Mouse (Mus musculus) stomach, embryonic 16.5 days (tissue): ENCODE data around the gene Wnt7b. TPM values are rescaled to one million over a fixed set of nuclear protein-coding genes. Genes with fewer than 3 reads are reported as not detected.

ENCODE experiments used
- ATAC-seq: fragments of 200-750 bp; cut with Nextera tagmentation; 2 replicates; pipeline ENCODE4 v1.8.0; 2017; ENCODE audit warnings: moderate number of reproducible peaks, moderate TSS enrichment; ENCODE audit not compliant: insufficient read depth, low FRiP score
- H3K27ac ChIP-seq: fragments of 300-500 bp; sonication (generic); 2 replicates; pipeline ENCODE4 v1.5.1; 2014; ENCODE audit warnings: low read length
- H3K27me3 ChIP-seq: fragments of 300-500 bp; sonication (generic); 2 replicates; pipeline ENCODE4 v1.6.1; 2014; ENCODE audit warnings: low read length, control low read depth, mixed read lengths; ENCODE audit not compliant: control insufficient read depth, insufficient read depth
- H3K36me3 ChIP-seq: fragments of 300-500 bp; sonication (generic); 2 replicates; pipeline ENCODE4 v1.6.1; 2014; ENCODE audit warnings: low read length; ENCODE audit not compliant: control insufficient read depth, insufficient read depth
- H3K4me1 ChIP-seq: fragments of 300-500 bp; sonication (generic); 2 replicates; pipeline ENCODE4 v1.6.1; 2014; ENCODE audit warnings: low read length, control low read depth, mixed read lengths; ENCODE audit not compliant: control insufficient read depth, insufficient read depth
- H3K4me2 ChIP-seq: fragments of 300-500 bp; sonication (generic); 2 replicates; pipeline ENCODE4 v1.6.1; 2014; ENCODE audit warnings: low read depth, low read length, mixed read lengths
- H3K4me3 ChIP-seq: fragments of 300-500 bp; sonication (generic); replicated peaks from 2 replicates; pipeline ENCODE4 v1.5.1; 2014; ENCODE audit warnings: mild to moderate bottlenecking, low read length
- H3K9ac ChIP-seq: fragments of 300-500 bp; sonication (generic); 2 replicates; pipeline ENCODE4 v1.6.1; 2014; ENCODE audit warnings: low read length
- H3K9me3 ChIP-seq: fragments of 300-500 bp; sonication (generic); replicated peaks from 2 replicates; pipeline ENCODE4 v1.6.1; 2016; ENCODE audit warnings: low read length, control low read depth; ENCODE audit not compliant: control insufficient read depth
- WGBS: fragments of 180-500 bp; shearing (Covaris S2); extraction: QIAGEN DNeasy Blood & Tissue Kit; methylation state at CpG from one replicate; pipeline ENCODE4 v1.1.7; 2014; 5-methylcytosine and 5-hydroxymethylcytosine counted together
- polyA plus RNA-seq: library from polyadenylated mRNA; unstranded; fragments of >200 nt; fragmentation: Nextera tagmentation; extraction: Ambion mirVana; gene quantifications from 2 replicates; pipeline ENCODE4 v1.2.1, GENCODE M21; 2015

The Wnt7b gene
- polyA plus RNA-seq, 1 experiment from 2014 or later: 3.4 TPM

GRCm38 (mm10) chr15:85576511-85577440 is 5.5 kb downstream of the Wnt7b start:
- Histone ChIP-seq H3K36me3 (no peaks in the 10 kb centered on the region), H3K9ac (no peak overlapping the region), H3K27ac (no peak overlapping the region), H3K4me3 (peak overlapping the region; percentile 20), H3K9me3 (no peaks in the 10 kb centered on the region), H3K4me2 (peak overlapping the region; percentile 30; the same call in 1 of the 2 replicates), H3K27me3 (peaks cover 85% of the 10 kb centered on the region), H3K4me1 (peaks cover 10% of the 10 kb centered on the region)
- ATAC-seq: no peak
- WGBS: 2% methylated on average over 60 of the region's 61 CpGs

GRCm38 (mm10) chr15:85576110-85576509 is 6.2 kb downstream of the Wnt7b start:
- H3K27ac ChIP-seq: no peak overlapping the region
- 0 out of 2 replicates have a peak overlapping the region, but pooled peaks have one; percentile 12 for H3K4me3 ChIP-seq
- 5% methylated on average over 20 of the region's 20 CpGs for WGBS
- H3K4me2 ChIP-seq: peak overlapping the region; percentile 30; the same call in 1 of the 2 replicates
- H3K36me3 ChIP-seq: no peaks in the 10 kb centered on the region
- peaks cover 79% of the 10 kb centered on the region for H3K27me3 ChIP-seq
- H3K4me1 ChIP-seq: peaks cover 6% of the 10 kb centered on the region
- no peaks in the 10 kb centered on the region for H3K9me3 ChIP-seq
- H3K9ac ChIP-seq: no peak overlapping the region
- ATAC-seq: no peak

- no peak overlapping the region for H3K4me3 ChIP-seq
- no peaks in the 10 kb centered on the region for H3K36me3 ChIP-seq
- no peak overlapping the region for H3K9ac ChIP-seq
- H3K4me1 ChIP-seq: 0 out of 2 replicates have a peak, but pooled peaks cover 4% of the 10 kb centered on the region
- H3K27me3 ChIP-seq: peaks cover 63% of the 10 kb centered on the region
- H3K9me3 ChIP-seq: no peaks in the 10 kb centered on the region
- no peak overlapping the region for H3K4me2 ChIP-seq
- WGBS: 74% methylated on average over 8 of the region's 8 CpGs
- H3K27ac ChIP-seq: no peak overlapping the region
- ATAC-seq: no peak
Measured at GRCm38 (mm10) chr15:85574558-85574957, 7.7 kb downstream of the Wnt7b start.

- no peak overlapping the region for H3K4me2 ChIP-seq
- H3K4me3 ChIP-seq: no peak overlapping the region
- no peak overlapping the region for H3K27ac ChIP-seq
- H3K9me3 ChIP-seq: no peaks in the 10 kb centered on the region
- H3K9ac ChIP-seq: no peak overlapping the region
- WGBS: 64% methylated on average over 5 of the region's 5 CpGs
- no peak for ATAC-seq
- peaks cover 58% of the 10 kb centered on the region for H3K27me3 ChIP-seq
- no peaks in the 10 kb centered on the region for H3K36me3 ChIP-seq
- 0 out of 2 replicates have a peak, but pooled peaks cover 7% of the 10 kb centered on the region for H3K4me1 ChIP-seq
Measured at GRCm38 (mm10) chr15:85574086-85574485, 8.2 kb downstream of the Wnt7b start.

- 57% methylated on average over 8 of the region's 8 CpGs for WGBS
- Histone ChIP-seq H3K9me3 (no peaks in the 10 kb centered on the region), H3K4me3 (no peak overlapping the region), H3K4me2 (no peak overlapping the region), H3K9ac (no peak overlapping the region), H3K27me3 (peaks cover 45% of the 10 kb centered on the region), H3K36me3 (no peaks in the 10 kb centered on the region), H3K27ac (no peak overlapping the region), H3K4me1 (0 out of 2 replicates have a peak, but pooled peaks cover 5% of the 10 kb centered on the region)
- ATAC-seq: peak; percentile 21; the same call in 1 of the 2 replicates
Measured at GRCm38 (mm10) chr15:85572619-85573254, 9.5 kb downstream of the Wnt7b start.

GRCm38 (mm10) chr15:85569995-85570734 is 12.1 kb downstream of the Wnt7b start:
- Histone ChIP-seq H3K9ac (no peak overlapping the region), H3K4me2 (no peak overlapping the region), H3K4me3 (no peak overlapping the region), H3K9me3 (no peaks in the 10 kb centered on the region), H3K4me1 (0 out of 2 replicates have a peak, but pooled peaks cover 3% of the 10 kb centered on the region), H3K27me3 (peaks cover 19% of the 10 kb centered on the region), H3K36me3 (no peaks in the 10 kb centered on the region), H3K27ac (no peak overlapping the region)
- 80% methylated on average over 8 of the region's 8 CpGs for WGBS
- ATAC-seq: no peak

GRCm38 (mm10) chr15:85569167-85569797 is 13.0 kb downstream of the Wnt7b start:
- no peak overlapping the region for H3K4me3 ChIP-seq
- H3K9me3 ChIP-seq: no peaks in the 10 kb centered on the region
- no peak for ATAC-seq
- no peak overlapping the region for H3K27ac ChIP-seq
- 0 out of 2 replicates have a peak, but pooled peaks cover 3% of the 10 kb centered on the region for H3K4me1 ChIP-seq
- peaks cover 11% of the 10 kb centered on the region for H3K27me3 ChIP-seq
- no peaks in the 10 kb centered on the region for H3K36me3 ChIP-seq
- 38% methylated on average over 2 of the region's 2 CpGs for WGBS
- no peak overlapping the region for H3K9ac ChIP-seq
- no peak overlapping the region for H3K4me2 ChIP-seq

GRCm38 (mm10) chr15:85568402-85568801 is 13.9 kb downstream of the Wnt7b start:
- 0 out of 2 replicates have a peak, but pooled peaks cover 3% of the 10 kb centered on the region for H3K4me1 ChIP-seq
- H3K4me2 ChIP-seq: no peak overlapping the region
- H3K36me3 ChIP-seq: no peaks in the 10 kb centered on the region
- H3K9me3 ChIP-seq: no peaks in the 10 kb centered on the region
- no peak overlapping the region for H3K27ac ChIP-seq
- ATAC-seq: no peak
- WGBS: 76% methylated on average over 3 of the region's 3 CpGs
- H3K4me3 ChIP-seq: no peak overlapping the region
- H3K9ac ChIP-seq: no peak overlapping the region
- 0 out of 2 replicates have a peak, but pooled peaks cover 4% of the 10 kb centered on the region for H3K27me3 ChIP-seq
